Comparison of ENCODE assay signal across 8 mouse cellular contexts in the genomic region with DNA sequence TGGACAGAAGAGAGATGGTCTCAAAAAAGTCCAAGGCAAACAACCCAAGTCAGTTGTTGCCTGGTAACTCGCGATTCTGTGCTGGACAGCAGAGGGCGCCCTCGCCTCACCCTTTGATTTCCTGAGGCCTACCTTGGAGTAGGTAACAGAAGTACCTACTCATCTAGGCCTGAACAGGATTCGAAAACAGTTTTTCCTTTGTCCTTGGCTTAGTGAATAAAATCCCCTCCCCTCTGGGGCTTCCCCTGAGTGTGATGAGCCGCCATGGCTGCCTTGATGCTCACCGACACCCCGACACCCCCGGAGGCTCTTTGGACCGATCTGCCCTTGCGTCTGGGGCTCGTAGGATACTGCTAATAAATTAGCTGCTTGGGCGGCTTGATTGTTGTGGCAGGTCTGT.
DNase-seq lines count a peak whose midpoint lies in the region; ATAC-seq and TF ChIP-seq lines count a peak whose summit lies in the region.

No protein-coding gene starts in this region.

- H3K36me3 ChIP-seq in heart, embryonic 12.5 days: no peaks in the 10 kb centered on the region
- no peaks in the 10 kb centered on the region for H3K36me3 ChIP-seq in intestine, postnatal 0 days (ENCODE audit: control insufficient read depth, insufficient read depth)
- no peaks in the 10 kb centered on the region for H3K36me3 ChIP-seq in midbrain, embryonic 16.5 days (ENCODE audit: control insufficient read depth, insufficient read depth, low read length)

- no peak overlapping the region for H3K4me2 ChIP-seq in heart, embryonic 12.5 days
- H3K4me2 ChIP-seq in intestine, postnatal 0 days (replicated peaks; ENCODE audit: low read depth): no peak overlapping the region
- no peak overlapping the region for H3K4me2 ChIP-seq in midbrain, embryonic 16.5 days (ENCODE audit: low read length)

- DNase-seq in heart, adult 11 months: peak; percentile 49
- DNase-seq in cerebellum, adult 2 months: peak; percentile 33 to 67
- peak; percentile 52 to 80 for DNase-seq in left cerebral cortex, postnatal 14 days (ENCODE audit: low spot score in 2 of 2)
- peak; percentile 33 to 38 for DNase-seq in spleen, postnatal 36 days (ENCODE audit: low spot score in 2 of 2)

- no peak overlapping the region for H3K9ac ChIP-seq in heart, embryonic 12.5 days
- H3K9ac ChIP-seq in intestine, postnatal 0 days (ENCODE audit: low read depth, low read length): no peak overlapping the region
- no peak overlapping the region for H3K9ac ChIP-seq in midbrain, embryonic 16.5 days (ENCODE audit: low read depth, low read length)

- H3K4me3 ChIP-seq in heart, embryonic 12.5 days: no peak overlapping the region
- no peak overlapping the region for H3K4me3 ChIP-seq in cerebellum, adult 2 months (replicated peaks; ENCODE audit: insufficient read depth, low read depth, low read length)
- no peak overlapping the region for H3K4me3 ChIP-seq in intestine, postnatal 0 days (ENCODE audit: low read depth, low read length)
- no peak overlapping the region for H3K4me3 ChIP-seq in midbrain, embryonic 16.5 days (ENCODE audit: low read depth, low read length)

- ATAC-seq in heart, embryonic 12.5 days (ENCODE audit: insufficient number of reproducible peaks, low FRiP score): no peak
- ATAC-seq in frontal cortex, adult (ENCODE audit: low TSS enrichment): peak; percentile 88
- ATAC-seq in intestine, postnatal 0 days: no peak
- peak; percentile 51; the same call in 1 of the 2 replicates for ATAC-seq in midbrain, embryonic 16.5 days

- H3K4me1 ChIP-seq in heart, embryonic 12.5 days (replicated peaks): no peaks in the 10 kb centered on the region
- H3K4me1 ChIP-seq in cerebellum, adult 2 months (ENCODE audit: control insufficient read depth, insufficient read depth, low read length): no peaks in the 10 kb centered on the region
- no peaks in the 10 kb centered on the region for H3K4me1 ChIP-seq in intestine, postnatal 0 days (replicated peaks; ENCODE audit: control insufficient read depth, insufficient read depth, low read length)
- H3K4me1 ChIP-seq in midbrain, embryonic 16.5 days (ENCODE audit: control insufficient read depth, insufficient read depth, low read length): no peaks in the 10 kb centered on the region

- no peaks in the 10 kb centered on the region for H3K9me3 ChIP-seq in heart, embryonic 12.5 days (replicated peaks)
- H3K9me3 ChIP-seq in intestine, postnatal 0 days (ENCODE audit: control insufficient read depth): no peaks in the 10 kb centered on the region
- 0 out of 2 replicates have a peak, but pooled peaks cover 3% of the 10 kb centered on the region for H3K9me3 ChIP-seq in midbrain, embryonic 16.5 days (replicated peaks; ENCODE audit: control insufficient read depth, low read length, poor library complexity, severe bottlenecking)

- H3K27ac ChIP-seq in heart, embryonic 12.5 days (ENCODE audit: poor library complexity, severe bottlenecking): no peak overlapping the region
- no peak overlapping the region for H3K27ac ChIP-seq in cerebellum, adult 2 months (ENCODE audit: insufficient read depth, low read length)
- H3K27ac ChIP-seq in intestine, postnatal 0 days (ENCODE audit: low read depth, low read length): no peak overlapping the region
- no peak overlapping the region for H3K27ac ChIP-seq in midbrain, embryonic 16.5 days (ENCODE audit: low read length)

- TF ChIP-seq CTCF in cerebellum, adult 2 months (IDR thresholded peaks at IDR 0.05; ENCODE audit: borderline replicate concordance, insufficient read depth, low read depth, low read length): peak; percentile 85
- TF ChIP-seq CTCF in intestine, postnatal 0 days (IDR thresholded peaks at IDR 0.05; ENCODE audit: low read depth): peak; percentile 90

- 60% methylated on average over 13 of the region's 13 CpGs for WGBS in heart, embryonic 12.5 days
- WGBS in cerebellum, adult 2 months: 65% methylated on average over 13 of the region's 13 CpGs
- 60% methylated on average over 13 of the region's 13 CpGs for WGBS in intestine, postnatal 0 days
- WGBS in midbrain, embryonic 16.5 days: 46% methylated on average over 13 of the region's 13 CpGs

- no peak for TF ChIP-seq POLR2A in cerebellum, adult 2 months (IDR thresholded peaks at IDR 0.05; ENCODE audit: borderline replicate concordance, insufficient read depth, low read length)

- intact Hi-C loops in left cerebral cortex, postnatal 14 days (cut with DNase I): no loop called here

- H3K27me3 ChIP-seq in heart, embryonic 12.5 days (replicated peaks): no peaks in the 10 kb centered on the region
- H3K27me3 ChIP-seq in cerebellum, adult 2 months (ENCODE audit: control insufficient read depth, insufficient read depth, low read length): no peaks in the 10 kb centered on the region
- no peaks in the 10 kb centered on the region for H3K27me3 ChIP-seq in intestine, postnatal 0 days (replicated peaks; ENCODE audit: control insufficient read depth, insufficient read depth, low read length)
- H3K27me3 ChIP-seq in midbrain, embryonic 16.5 days (ENCODE audit: control insufficient read depth, insufficient read depth, low read depth, low read length): no peaks in the 10 kb centered on the region

Comparison
In these comparisons a context has a peak if more than half of its experiments do, and no peak if none do; other contexts are left out.
1. ATAC-seq: peak in frontal cortex, adult (single experiment) and midbrain, embryonic 16.5 days (single experiment); none in heart, embryonic 12.5 days (single experiment) and intestine, postnatal 0 days (single experiment).
2. Peak in every context shown above with its lines, with median percentiles within 50 percentile points of each other: DNase-seq.